Mouse (Mus musculus) MEL (cell line): ENCODE data around the gene Cd5. TPM values are rescaled to one million over a fixed set of nuclear protein-coding genes. Genes with fewer than 3 reads are reported as not detected.

Experiments used
- DNase-seq: peaks from one replicate; pipeline ENCODE4 v3.0.0; 2011; ENCODE audit warnings: low read depth, low spot score
- H3K27ac ChIP-seq: 2 replicates; pipeline ENCODE4 v1.5.1; 2012; ENCODE audit warnings: low read depth, mild to moderate bottlenecking, control low read depth, low read length, moderate library complexity; ENCODE audit not compliant: control insufficient read depth
- H3K27me3 ChIP-seq, 2 experiments: fragments of 150-350 bp in 1 of 2; sonication (generic) in 1 of 2; 2 replicates each; pipeline ENCODE4 v1.6.1; 2012; ENCODE audit warnings: low read length in 2 of 2, mild to moderate bottlenecking in 2 of 2, improper control_type of control experiment in 1 of 2, moderate library complexity in 1 of 2; ENCODE audit not compliant: insufficient read depth in 2 of 2, control insufficient read depth in 1 of 2
- H3K36me3 ChIP-seq, 2 experiments: 2 replicates each; pipeline ENCODE4 v1.6.1; 2012 to 2014; ENCODE audit warnings: low read length in 2 of 2, improper control_type of control experiment in 1 of 2, inconsistent platforms in 1 of 2, mild to moderate bottlenecking in 1 of 2; ENCODE audit not compliant: insufficient read depth in 2 of 2, control insufficient read depth in 1 of 2
- H3K4me1 ChIP-seq, 2 experiments: fragments of 150-350 bp in 1 of 2; sonication (generic) in 1 of 2; 2 replicates each; pipeline ENCODE4 v1.6.1; 2012; ENCODE audit warnings: low read length in 2 of 2, improper control_type of control experiment in 1 of 2, mild to moderate bottlenecking in 1 of 2; ENCODE audit not compliant: insufficient read depth in 2 of 2, control insufficient read depth in 1 of 2
- H3K4me3 ChIP-seq, 2 experiments: fragments of 150-350 bp in 1 of 2; sonication (generic) in 1 of 2; 2 replicates each; pipeline ENCODE4 v1.5.1; 2012; ENCODE audit warnings: low read depth in 2 of 2, low read length in 2 of 2, mild to moderate bottlenecking in 2 of 2, moderate library complexity in 2 of 2, control low read depth in 1 of 2, improper control_type of control experiment in 1 of 2; ENCODE audit not compliant: control insufficient read depth in 1 of 2, insufficient read depth in 1 of 2
- H3K79me2 ChIP-seq: 2 replicates; pipeline ENCODE4 v1.6.1; 2012; ENCODE audit warnings: mild to moderate bottlenecking, low read length, moderate library complexity; ENCODE audit not compliant: control insufficient read depth, poor library complexity, insufficient read depth
- H3K9ac ChIP-seq: 2 replicates; pipeline ENCODE4 v1.6.1; 2012; ENCODE audit warnings: low read depth, mild to moderate bottlenecking, control low read depth, low read length, moderate library complexity; ENCODE audit not compliant: control insufficient read depth, poor library complexity, severe bottlenecking
- H3K9me3 ChIP-seq: fragments of 150-350 bp; sonication (generic); replicated peaks from 2 replicates; pipeline ENCODE4 v1.6.1; 2012; ENCODE audit warnings: mild to moderate bottlenecking, low read length, improper control_type of control experiment, moderate library complexity; ENCODE audit not compliant: insufficient read depth
- CHD1 ChIP-seq: IDR thresholded peaks from 2 replicates; pipeline ENCODE4 v1.6.1; 2012; ENCODE audit warnings: low read depth, mild to moderate bottlenecking, inconsistent platforms, low read length, improper control_type of control experiment
- CHD2 ChIP-seq: IDR thresholded peaks from 2 replicates; pipeline ENCODE4 v1.6.1; 2011; ENCODE audit warnings: low read length, improper control_type of control experiment
- E2F4 ChIP-seq: IDR thresholded peaks from 2 replicates; pipeline ENCODE4 v1.6.1; 2011; ENCODE audit warnings: low read depth, low read length, improper control_type of control experiment, borderline replicate concordance
- EP300 ChIP-seq, 2 experiments: IDR thresholded peaks; 2 replicates each; pipeline ENCODE4 v1.6.1; 2011; ENCODE audit warnings: improper control_type of control experiment in 2 of 2, low read length in 2 of 2, low read depth in 1 of 2, mild to moderate bottlenecking in 1 of 2
- ETS1 ChIP-seq: IDR thresholded peaks from 2 replicates; pipeline ENCODE4 v1.6.1; 2012; ENCODE audit warnings: low read depth, mild to moderate bottlenecking, inconsistent platforms, low read length, improper control_type of control experiment, moderate library complexity
- GABPA ChIP-seq: IDR thresholded peaks from 2 replicates; pipeline ENCODE4 v1.6.1; 2012; ENCODE audit warnings: low read depth, mild to moderate bottlenecking, inconsistent platforms, low read length, improper control_type of control experiment, moderate library complexity
- KAT2A ChIP-seq: conservative IDR thresholded peaks from 2 replicates; pipeline ENCODE4 v1.6.1; 2012; ENCODE audit warnings: low read depth, low read length, improper control_type of control experiment, inconsistent platforms
- MAX ChIP-seq: IDR thresholded peaks from 2 replicates; pipeline ENCODE4 v1.6.1; 2011; ENCODE audit warnings: low read length, improper control_type of control experiment
- MEF2A ChIP-seq: IDR thresholded peaks from 2 replicates; pipeline ENCODE4 v1.6.1; 2014; ENCODE audit warnings: low read depth, mild to moderate bottlenecking, inconsistent platforms, low read length, improper control_type of control experiment; ENCODE audit not compliant: poor library complexity, insufficient replicate concordance, severe bottlenecking; ENCODE audit errors: extremely low read depth
- MXI1 ChIP-seq: IDR thresholded peaks from 2 replicates; pipeline ENCODE4 v1.6.1; 2011; ENCODE audit warnings: mild to moderate bottlenecking, low read depth, low read length, improper control_type of control experiment
- MYB ChIP-seq: IDR thresholded peaks from 2 replicates; pipeline ENCODE4 v1.6.1; 2011; ENCODE audit warnings: mild to moderate bottlenecking, low read depth, low read length, improper control_type of control experiment
- NELFE ChIP-seq: IDR thresholded peaks from 2 replicates; pipeline ENCODE4 v1.6.1; 2011; ENCODE audit warnings: low read depth, low read length, improper control_type of control experiment
- POLR2A ChIP-seq, 2 experiments: IDR thresholded peaks; 2 replicates each; pipeline ENCODE4 v1.6.1; 2011 to 2012; ENCODE audit warnings: low read length in 2 of 2, mild to moderate bottlenecking in 2 of 2, control low read depth in 1 of 2, improper control_type of control experiment in 1 of 2, low read depth in 1 of 2, moderate library complexity in 1 of 2; ENCODE audit not compliant: control insufficient read depth in 1 of 2, insufficient read depth in 1 of 2, poor library complexity in 1 of 2
- POLR2AphosphoS2 ChIP-seq: IDR thresholded peaks from 2 replicates; pipeline ENCODE4 v1.6.1; 2011; ENCODE audit warnings: low read length, improper control_type of control experiment
- RAD21 ChIP-seq: IDR thresholded peaks from 2 replicates; pipeline ENCODE4 v1.6.1; 2011; ENCODE audit warnings: mild to moderate bottlenecking, low read depth, low read length, improper control_type of control experiment
- SIN3A ChIP-seq: IDR thresholded peaks from 2 replicates; pipeline ENCODE4 v1.6.1; 2012; ENCODE audit warnings: low read length, improper control_type of control experiment, inconsistent platforms
- TCF12 ChIP-seq: IDR thresholded peaks from 2 replicates; pipeline ENCODE4 v1.6.1; 2014; ENCODE audit warnings: low read depth, mild to moderate bottlenecking, inconsistent platforms, low read length, improper control_type of control experiment, moderate library complexity
- UBTF ChIP-seq: IDR thresholded peaks from 2 replicates; pipeline ENCODE4 v1.6.1; 2012; ENCODE audit warnings: low read depth, mild to moderate bottlenecking, inconsistent platforms, low read length, improper control_type of control experiment, moderate library complexity, borderline replicate concordance; ENCODE audit not compliant: insufficient read depth
- USF1 ChIP-seq: IDR thresholded peaks from 2 replicates; pipeline ENCODE4 v1.6.1; 2014; ENCODE audit warnings: low read depth, mild to moderate bottlenecking, inconsistent platforms, low read length, improper control_type of control experiment, moderate library complexity
- USF2 ChIP-seq, 2 experiments: IDR thresholded peaks; 2 replicates each; pipeline ENCODE4 v1.6.1; 2011 to 2012; ENCODE audit warnings: improper control_type of control experiment in 2 of 2, low read length in 2 of 2, borderline replicate concordance in 1 of 2, inconsistent platforms in 1 of 2, low read depth in 1 of 2, mild to moderate bottlenecking in 1 of 2; ENCODE audit not compliant: insufficient read depth in 1 of 2
- ZC3H11A ChIP-seq: IDR thresholded peaks from 2 replicates; pipeline ENCODE4 v1.6.1; 2012; ENCODE audit warnings: low read depth, mild to moderate bottlenecking, inconsistent platforms, low read length, improper control_type of control experiment
- ZMIZ1 ChIP-seq: IDR thresholded peaks from 2 replicates; pipeline ENCODE4 v1.6.1; 2012; ENCODE audit warnings: low read depth, mild to moderate bottlenecking, inconsistent platforms, low read length, improper control_type of control experiment, moderate library complexity
- ZNF384 ChIP-seq: IDR thresholded peaks from 2 replicates; pipeline ENCODE4 v1.6.1; 2012; ENCODE audit warnings: low read depth, mild to moderate bottlenecking, inconsistent platforms, low read length, improper control_type of control experiment
- polyA plus RNA-seq, 2 experiments: library from polyadenylated mRNA; stranded (reverse) in 1 of 2; unstranded in 1 of 2; fragments of >175 nt in 1 of 2; fragments of >200 nt in 1 of 2; gene quantifications; 2 replicates each; pipeline versions ENCODE4 v1.2.1 to v1.2.4; 2012; ENCODE audit warnings: low replicate concordance in 2 of 2, low read depth in 1 of 2; ENCODE audit not compliant: insufficient read length in 2 of 2, insufficient read depth in 1 of 2, missing spikeins in 1 of 2
- total RNA-seq: library from RNA; depleted of rRNA; stranded (reverse); fragments of 300-350 nt; gene quantifications from 2 replicates; pipeline ENCODE4 v1.2.3, GENCODE M21; 2012

The Cd5 gene
- total and polyA plus RNA-seq, 3 experiments: not detected

- H3K9ac ChIP-seq: no peak overlapping the region
- TF ChIP-seq KAT2A: no peak
- no peak for TF ChIP-seq SIN3A
- TF ChIP-seq CHD2: no peak
- TF ChIP-seq USF2 (IDR thresholded peaks at IDR 0.05; ENCODE audit: borderline replicate concordance in 1 of 2, insufficient read depth in 1 of 2, low read depth in 1 of 2, low read length in 2 of 2): no peak
- TF ChIP-seq GABPA: no peak
- TF ChIP-seq ZMIZ1: no peak
- TF ChIP-seq MAX: no peak
- no peak for TF ChIP-seq MYB
- no peak for TF ChIP-seq MEF2A
- no peak for TF ChIP-seq RAD21
- TF ChIP-seq, all 39 proteins: peak for 0
- no peaks in the 10 kb centered on the region for H3K9me3 ChIP-seq
- DNase-seq: no peak
- no peak overlapping the region for H3K4me3 ChIP-seq
- no peaks in the 10 kb centered on the region for H3K79me2 ChIP-seq
- H3K4me1 ChIP-seq: no peaks in the 10 kb centered on the region
- H3K27me3 ChIP-seq: peaks cover 2 to 3% of the 10 kb centered on the region in 2 experiments
- H3K36me3 ChIP-seq: no peaks in the 10 kb centered on the region
- H3K27ac ChIP-seq: no peak overlapping the region
These were observed 12.8 kb upstream of the Cd5 start for GRCm38 (mm10) chr19:10751607-10752006.

- no peak for DNase-seq
- H3K9ac ChIP-seq: no peak overlapping the region
- H3K4me1 ChIP-seq: no peaks in the 10 kb centered on the region
- no peaks in the 10 kb centered on the region for H3K36me3 ChIP-seq
- H3K4me3 ChIP-seq: no peak overlapping the region
- H3K9me3 ChIP-seq: no peaks in the 10 kb centered on the region
- peaks cover 2 to 5% of the 10 kb centered on the region in 2 experiments; a peak in 3 of 4 replicates for H3K27me3 ChIP-seq
- no peak overlapping the region for H3K27ac ChIP-seq
- no peak for TF ChIP-seq TCF12
- TF ChIP-seq MXI1: no peak
- no peak for TF ChIP-seq EP300 (IDR thresholded peaks at IDR 0.05; ENCODE audit: low read depth in 1 of 2, low read length in 2 of 2)
- no peak for TF ChIP-seq MEF2A
- no peak for TF ChIP-seq ZC3H11A
- TF ChIP-seq ZMIZ1: no peak
- TF ChIP-seq MYB: no peak
- no peaks in the 10 kb centered on the region for H3K79me2 ChIP-seq
These were observed 11.4 kb upstream of the Cd5 start for GRCm38 (mm10) chr19:10750161-10750560.

GRCm38 (mm10) chr19:10749295-10749694 is 10.5 kb upstream of the Cd5 start:
- DNase-seq: no peak
- Histone ChIP-seq H3K27ac (no peak overlapping the region), H3K79me2 (no peaks in the 10 kb centered on the region), H3K36me3 (no peaks in the 10 kb centered on the region), H3K4me1 (no peaks in the 10 kb centered on the region), H3K27me3 (peaks cover 2 to 5% of the 10 kb centered on the region in 2 experiments; a peak in 3 of 4 replicates)
- TF ChIP-seq MEF2A: no peak
- TF ChIP-seq UBTF: no peak
- no peak for TF ChIP-seq SIN3A
- TF ChIP-seq USF2 (IDR thresholded peaks at IDR 0.05; ENCODE audit: borderline replicate concordance in 1 of 2, insufficient read depth in 1 of 2, low read depth in 1 of 2, low read length in 2 of 2): no peak
- TF ChIP-seq ZNF384: no peak
- no peak for TF ChIP-seq E2F4
- no peak for TF ChIP-seq USF1
- no peak for TF ChIP-seq POLR2A (IDR thresholded peaks at IDR 0.05; ENCODE audit: control insufficient read depth in 1 of 2, insufficient read depth in 1 of 2, low read depth in 1 of 2, low read length in 2 of 2, poor library complexity in 1 of 2)
- TF ChIP-seq CHD1: no peak
- no peak for TF ChIP-seq NELFE
- no peak for TF ChIP-seq ETS1
- no peak for TF ChIP-seq POLR2AphosphoS2
- no peak for TF ChIP-seq MYB
- TF ChIP-seq, all 39 proteins: peak for 0
- Histone ChIP-seq H3K4me3 (no peak overlapping the region), H3K9ac (no peak overlapping the region), H3K9me3 (no peaks in the 10 kb centered on the region)
